Comparison of ENCODE assay signal across 16 mouse cellular contexts in the genomic region with DNA sequence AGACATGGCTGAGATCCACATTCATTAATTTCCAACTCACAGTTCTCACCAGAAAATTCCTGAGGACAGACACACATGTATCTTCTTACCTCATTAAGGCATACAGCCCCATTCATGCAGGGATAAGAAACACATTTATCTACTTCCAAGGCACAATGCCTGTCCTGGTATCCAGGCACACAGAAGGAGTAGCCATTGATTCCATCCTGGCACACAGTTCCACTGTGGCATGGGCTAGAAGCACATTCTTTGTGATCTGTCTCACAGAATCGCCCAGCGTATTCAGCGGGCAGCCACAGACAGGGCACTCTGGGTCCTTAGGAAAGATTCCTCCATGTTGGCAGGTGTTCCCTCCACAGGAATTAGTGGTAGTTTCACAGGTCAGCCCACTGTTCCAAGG.
"Had no signal": no experiment of that assay in that cellular context is flagged by ENCODE, and none has a peak within 500 bp of the region (broad histone marks: within the 10 kb centered on the region; RNA-seq: fewer than 3 reads in every experiment).

No protein-coding gene starts in this region.

- H3K4me3 ChIP-seq: limb, embryonic 15.5 days; liver, embryonic 12.5 days; megakaryocyte, embryonic 14.5 days; midbrain, embryonic 12.5 days had no signal

- H3K9ac ChIP-seq: limb, embryonic 15.5 days; liver, embryonic 12.5 days; lung, embryonic 14.5 days; midbrain, embryonic 12.5 days had no signal

- ATAC-seq: intestine, embryonic 16.5 days; liver, embryonic 12.5 days; midbrain, embryonic 16.5 days had no signal

- H3K27me3 ChIP-seq: limb, embryonic 15.5 days; liver, embryonic 12.5 days; megakaryocyte, embryonic 14.5 days; midbrain, embryonic 12.5 days had no signal

- H3K4me1 ChIP-seq: limb, embryonic 15.5 days; liver, embryonic 12.5 days; megakaryocyte, embryonic 14.5 days; midbrain, embryonic 12.5 days had no signal

- H3K4me2 ChIP-seq: limb, embryonic 15.5 days; liver, embryonic 12.5 days; lung, embryonic 14.5 days; midbrain, embryonic 12.5 days had no signal

- DNase-seq: kidney, adult 8-10 months; kidney, postnatal 25 days; layer of hippocampus, adult 9-11 months; layer of hippocampus, postnatal 36 days; lung, embryonic 14.5 days; lung, postnatal 10 days; lung, postnatal 4 days; thymus, adult 18-20 months; thymus, postnatal 14 days had no signal

- H3K27ac ChIP-seq: limb, embryonic 15.5 days; liver, embryonic 12.5 days; midbrain, embryonic 12.5 days; stomach, postnatal 0 days had no signal

- H3K36me3 ChIP-seq: limb, embryonic 15.5 days; liver, embryonic 12.5 days; midbrain, embryonic 12.5 days had no signal

- H3K9me3 ChIP-seq: limb, embryonic 15.5 days; megakaryocyte, embryonic 14.5 days; midbrain, embryonic 12.5 days had no signal
